Mouse (Mus musculus) myocyte (in vitro differentiated cells): ENCODE measurements around the gene Lipe. TPM values are rescaled to one million over a fixed set of nuclear protein-coding genes. Genes with fewer than 3 reads are reported as not detected.
"Not testable (repeated sequence)": the region's sequence is repeated elsewhere in the genome, so short reads cannot be mapped to it uniquely, and the experiment has no call there.

Source experiments
- H3K27me3 ChIP-seq: one replicate; pipeline ENCODE4 v1.6.1; 2011; ENCODE audit not compliant: control insufficient read depth, insufficient read depth, insufficient read length
- H3K36me3 ChIP-seq: one replicate; pipeline ENCODE4 v1.6.1; 2011; ENCODE audit not compliant: control insufficient read depth, insufficient read depth
- H3K4me2 ChIP-seq: one replicate; pipeline ENCODE4 v1.6.1; 2011; ENCODE audit warnings: low read depth, control low read depth
- H3K4me3 ChIP-seq: one replicate; pipeline ENCODE4 v1.5.1; 2011; ENCODE audit warnings: mild to moderate bottlenecking, control low read depth, moderate library complexity
- H3K79me2 ChIP-seq: one replicate; pipeline ENCODE4 v1.6.1; 2011; ENCODE audit not compliant: control insufficient read depth, insufficient read depth
- H3ac ChIP-seq: one replicate; pipeline ENCODE4 v1.6.1; 2011; ENCODE audit not compliant: control insufficient read depth, insufficient read length
- CEBPB ChIP-seq: IDR thresholded peaks from 2 replicates; pipeline ENCODE4 v1.6.1; 2011; ENCODE audit warnings: mild to moderate bottlenecking, moderate library complexity; ENCODE audit not compliant: poor library complexity, insufficient read depth, severe bottlenecking
- E2F4 ChIP-seq: IDR thresholded peaks from one replicate; pipeline ENCODE4 v1.6.1; 2011; ENCODE audit warnings: mild to moderate bottlenecking, control low read depth, moderate library complexity; ENCODE audit not compliant: insufficient read depth
- MAX ChIP-seq: IDR thresholded peaks from one replicate; pipeline ENCODE4 v1.6.1; 2011; ENCODE audit warnings: low read depth, mild to moderate bottlenecking, control low read depth
- MYOD1 ChIP-seq, 3 experiments: IDR thresholded peaks; one replicate each; pipeline ENCODE4 v1.6.1; 2011; ENCODE audit warnings: control low read depth in 2 of 3, low read depth in 2 of 3, mild to moderate bottlenecking in 2 of 3, moderate library complexity in 1 of 3; ENCODE audit not compliant: insufficient read length in 2 of 3, control insufficient read depth in 1 of 3
- MYOG ChIP-seq, 3 experiments: IDR thresholded peaks; one replicate each; pipeline ENCODE4 v1.6.1; 2011; ENCODE audit warnings: control low read depth in 2 of 3, low read depth in 2 of 3, mild to moderate bottlenecking in 2 of 3; ENCODE audit not compliant: insufficient read length in 2 of 3, control insufficient read depth in 1 of 3, insufficient read depth in 1 of 3
- POLR2A ChIP-seq: IDR thresholded peaks from one replicate; pipeline ENCODE4 v1.6.1; 2011; ENCODE audit warnings: low read depth, mild to moderate bottlenecking, control low read depth, moderate library complexity; ENCODE audit not compliant: insufficient read length
- POLR2AphosphoS2 ChIP-seq: IDR thresholded peaks from one replicate; pipeline ENCODE4 v1.6.1; 2011; ENCODE audit warnings: low read depth, control low read depth; ENCODE audit not compliant: insufficient read length
- REST ChIP-seq: IDR thresholded peaks from one replicate; pipeline ENCODE4 v1.6.1; 2011; ENCODE audit warnings: mild to moderate bottlenecking, control low read depth, moderate library complexity; ENCODE audit not compliant: insufficient read depth, insufficient read length
- SRF ChIP-seq: IDR thresholded peaks from one replicate; pipeline ENCODE4 v1.6.1; 2011; ENCODE audit warnings: low read depth; ENCODE audit not compliant: control insufficient read depth, insufficient read length
- TCF12 ChIP-seq: IDR thresholded peaks from one replicate; pipeline ENCODE4 v1.6.1; 2011; ENCODE audit warnings: mild to moderate bottlenecking, control low read depth; ENCODE audit not compliant: poor library complexity, insufficient read depth, severe bottlenecking
- TCF3 ChIP-seq: IDR thresholded peaks from one replicate; pipeline ENCODE4 v1.6.1; 2011; ENCODE audit warnings: low read depth, control low read depth; ENCODE audit not compliant: insufficient read length
- USF1 ChIP-seq: IDR thresholded peaks from one replicate; pipeline ENCODE4 v1.6.1; 2011; ENCODE audit warnings: low read depth, mild to moderate bottlenecking, control low read depth, moderate library complexity
- polyA plus RNA-seq: library from polyadenylated mRNA; unstranded; fragments of >200 nt; fragmentation: generic; extraction: Trizol; gene quantifications from one replicate; pipeline ENCODE4 v1.2.1, GENCODE M21; 2012; ENCODE audit warnings: missing spikeins

The Lipe gene
- polyA plus RNA-seq, 1 experiment = 3.8 TPM

DNA sequence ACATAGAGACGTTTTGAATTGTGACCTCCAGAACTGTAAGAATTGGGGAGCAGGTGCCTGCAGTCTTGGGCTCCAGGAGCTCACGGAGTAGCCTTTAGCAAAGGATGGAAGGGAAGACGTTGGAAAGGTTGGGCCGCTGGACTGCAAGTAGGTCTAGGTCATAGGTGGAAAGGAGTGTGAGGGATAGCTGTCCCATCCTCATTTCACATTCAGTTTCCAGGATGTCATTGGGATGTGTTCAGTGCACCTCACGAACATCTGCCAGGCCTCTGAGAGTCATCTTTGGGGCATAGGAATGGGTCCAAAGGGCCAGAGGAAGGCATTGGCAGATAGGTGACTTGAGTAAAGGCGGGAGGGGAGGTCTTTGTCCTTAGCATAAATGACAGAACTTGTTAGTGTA lies 33.9 kb upstream of the Lipe start:
- Histone ChIP-seq H3K27me3 (no peaks in the 10 kb centered on the region), H3K36me3 (no peaks in the 10 kb centered on the region), H3ac (no peak overlapping the region), H3K4me2 (no peak overlapping the region), H3K4me3 (no peak overlapping the region), H3K79me2 (no peaks in the 10 kb centered on the region)
- no peak for TF ChIP-seq MYOD1 (IDR thresholded peaks at IDR 0.05; ENCODE audit: control insufficient read depth in 1 of 3, insufficient read length in 2 of 3, low read depth in 2 of 3)

DNA sequence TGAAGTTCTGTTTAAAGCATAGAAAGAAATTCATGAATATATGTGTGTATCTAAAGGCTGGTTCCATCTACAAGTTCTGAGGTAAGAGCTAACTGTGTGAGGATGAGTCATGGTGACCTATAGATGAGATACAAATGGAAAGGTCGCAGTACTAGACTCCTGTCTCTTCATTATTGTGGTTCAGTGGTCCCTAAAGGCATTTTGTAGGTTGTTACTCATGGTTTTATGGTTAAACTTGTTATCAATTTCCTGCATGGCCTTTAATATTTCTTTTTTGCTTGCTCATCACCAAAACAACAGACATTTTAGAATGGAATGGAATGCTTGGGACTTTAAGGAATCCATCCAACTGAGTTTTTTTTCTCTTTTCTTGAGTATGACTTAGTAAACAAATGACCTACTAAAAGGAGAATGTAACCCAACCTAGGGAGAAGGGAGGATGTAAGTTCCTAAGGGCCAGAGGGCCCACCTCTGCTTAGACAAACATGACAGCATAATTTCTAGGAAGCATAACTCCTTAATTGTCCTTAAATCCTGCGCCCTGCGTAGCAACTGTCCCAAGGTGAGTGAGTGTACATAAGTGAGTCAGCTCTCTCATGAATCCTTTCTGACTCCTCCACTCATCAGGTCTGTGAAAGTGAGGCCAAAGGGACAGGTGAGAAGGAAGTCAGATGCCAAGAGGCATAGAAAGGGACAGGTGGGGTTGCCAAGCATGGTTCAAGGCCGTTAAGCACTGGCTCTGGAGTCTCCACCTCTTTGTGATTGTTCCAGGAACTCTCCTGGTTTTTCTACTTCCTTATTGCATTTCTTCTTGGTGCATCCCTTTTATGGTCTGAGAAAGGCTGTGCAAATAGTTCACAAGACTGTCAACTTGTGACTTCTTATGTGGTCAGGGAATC lies 31.6 kb upstream of the Lipe start:
- Histone ChIP-seq H3K27me3 (no peaks in the 10 kb centered on the region), H3ac (no peak overlapping the region), H3K36me3 (no peaks in the 10 kb centered on the region), H3K79me2 (no peaks in the 10 kb centered on the region), H3K4me3 (no peak overlapping the region), H3K4me2 (no peak overlapping the region)
- TF ChIP-seq CEBPB (no peak), SRF (no peak), USF1 (no peak)

DNA sequence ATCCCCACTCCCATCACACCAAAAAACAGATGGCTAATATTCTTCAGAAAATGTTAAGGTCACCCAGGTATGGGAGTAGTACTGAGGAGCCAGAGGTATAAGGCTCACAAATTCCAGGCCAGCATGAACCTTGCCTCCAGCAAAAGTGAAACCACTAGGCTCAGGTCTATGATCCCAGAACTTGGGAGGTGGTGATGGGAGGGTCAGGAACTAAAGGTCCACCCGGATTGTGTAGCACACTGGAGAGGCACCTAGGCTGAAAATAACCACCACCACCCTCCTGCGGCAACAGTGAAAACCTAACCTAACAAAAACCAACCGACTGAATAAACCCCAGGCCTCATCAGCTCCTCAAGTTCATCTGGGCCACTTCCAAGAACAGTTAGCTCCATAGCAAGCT lies 29.8 kb upstream of the Lipe start:
- Histone ChIP-seq H3K4me2 (no peak overlapping the region), H3K4me3 (no peak overlapping the region), H3ac (no peak overlapping the region), H3K36me3 (no peaks in the 10 kb centered on the region), H3K79me2 (no peaks in the 10 kb centered on the region), H3K27me3 (no peaks in the 10 kb centered on the region)
- no peak for TF ChIP-seq SRF
- TF ChIP-seq E2F4 = no peak
- no peak for TF ChIP-seq MAX
- no peak for TF ChIP-seq MYOG (IDR thresholded peaks at IDR 0.05; ENCODE audit: control insufficient read depth in 1 of 3, insufficient read depth in 1 of 3, insufficient read length in 2 of 3, low read depth in 2 of 3)
- no peak for TF ChIP-seq USF1
- no peak for TF ChIP-seq MYOD1 (IDR thresholded peaks at IDR 0.05; ENCODE audit: control insufficient read depth in 1 of 3, insufficient read length in 2 of 3, low read depth in 2 of 3)
- TF ChIP-seq POLR2A = no peak
- no peak for TF ChIP-seq REST
- TF ChIP-seq TCF12 = no peak
- TF ChIP-seq TCF3 = no peak
- TF ChIP-seq POLR2AphosphoS2 = no peak
- TF ChIP-seq CEBPB = no peak

DNA sequence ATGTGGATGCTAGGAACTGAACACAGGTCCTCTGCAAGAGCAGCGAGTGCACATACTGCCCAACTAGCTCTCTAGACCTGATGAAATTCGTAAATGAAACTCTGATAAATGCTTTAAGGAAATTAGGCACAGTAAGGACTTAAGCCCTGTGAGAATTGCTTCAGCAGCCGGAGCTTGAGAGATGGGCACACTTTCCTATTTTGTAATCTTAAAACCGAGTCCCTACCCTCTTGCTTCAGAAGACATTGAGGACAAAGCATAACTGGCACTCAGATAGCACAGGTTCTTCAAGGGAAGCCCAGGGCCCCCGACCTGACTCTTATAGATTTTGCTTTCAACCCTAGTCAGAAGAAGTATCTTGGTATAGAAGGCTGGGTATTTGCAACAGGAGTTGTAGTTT lies 28.6 kb upstream of the Lipe start:
- no peak overlapping the region for H3ac ChIP-seq
- H3K4me2 ChIP-seq = no peak overlapping the region
- no peaks in the 10 kb centered on the region for H3K36me3 ChIP-seq
- no peak for TF ChIP-seq REST
- TF ChIP-seq CEBPB = no peak
- TF ChIP-seq USF1 = no peak
- no peak for TF ChIP-seq TCF12
- TF ChIP-seq MYOG (IDR thresholded peaks at IDR 0.05; ENCODE audit: control insufficient read depth in 1 of 3, insufficient read depth in 1 of 3, insufficient read length in 2 of 3, low read depth in 2 of 3) = no peak
- TF ChIP-seq TCF3 = no peak
- TF ChIP-seq MAX = no peak
- TF ChIP-seq E2F4 = no peak
- TF ChIP-seq POLR2AphosphoS2 = no peak
- no peak for TF ChIP-seq SRF
- no peak for TF ChIP-seq POLR2A
- no peak for TF ChIP-seq MYOD1 (IDR thresholded peaks at IDR 0.05; ENCODE audit: control insufficient read depth in 1 of 3, insufficient read length in 2 of 3, low read depth in 2 of 3)
- H3K4me3 ChIP-seq = no peak overlapping the region
- H3K27me3 ChIP-seq = peaks cover 5% of the 10 kb centered on the region
- H3K79me2 ChIP-seq = no peaks in the 10 kb centered on the region

DNA sequence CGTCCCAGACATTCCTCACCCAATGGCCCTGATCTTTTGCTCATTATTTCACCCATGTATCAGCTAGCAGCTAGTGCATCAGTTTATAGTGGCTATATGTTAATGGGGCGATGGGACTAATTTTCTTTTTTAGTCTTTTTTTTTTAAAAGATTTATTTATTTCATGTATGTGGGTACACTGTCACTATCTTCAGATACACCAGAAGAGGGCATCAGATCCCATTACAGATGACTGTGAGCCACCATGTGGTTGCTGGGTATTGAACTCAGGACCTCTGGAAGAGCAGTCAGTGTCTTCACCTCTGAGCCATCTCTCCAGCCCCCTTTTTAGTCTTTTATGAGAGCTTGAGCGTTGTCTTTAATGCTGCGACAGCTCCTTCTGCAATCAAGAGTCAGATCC lies 27.9 kb upstream of the Lipe start:
- not testable (repeated sequence) for H3K4me2 ChIP-seq, H3K4me3 ChIP-seq, H3ac ChIP-seq, H3K36me3 ChIP-seq, H3K79me2 ChIP-seq, H3K27me3 ChIP-seq

DNA sequence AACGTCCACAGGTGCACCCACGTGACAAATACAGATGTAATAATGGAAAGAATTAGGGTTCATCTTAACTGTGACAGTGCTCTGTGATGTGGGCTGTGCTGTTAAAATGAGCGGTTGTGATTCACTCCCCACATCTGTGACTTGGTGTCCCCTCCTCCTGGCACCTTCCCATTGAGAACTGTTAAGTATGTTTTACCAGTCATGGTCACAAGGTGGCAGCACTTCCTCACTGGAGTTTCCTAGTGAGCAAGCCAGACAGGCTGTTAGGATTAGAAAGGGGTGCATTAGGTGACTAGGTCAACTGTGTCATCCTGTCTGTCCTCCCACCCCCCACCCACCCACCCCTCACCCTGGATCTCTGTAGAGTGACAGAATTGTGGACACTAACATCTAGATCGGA lies 25.9 kb upstream of the Lipe start:
- H3K27me3 ChIP-seq = peaks cover 5% of the 10 kb centered on the region
- no peak overlapping the region for H3ac ChIP-seq
- H3K4me2 ChIP-seq = no peak overlapping the region
- H3K4me3 ChIP-seq = no peak overlapping the region
- TF ChIP-seq MYOD1 (IDR thresholded peaks at IDR 0.05; ENCODE audit: control insufficient read depth in 1 of 3, insufficient read length in 2 of 3, low read depth in 2 of 3) (no peak), E2F4 (no peak), REST (no peak), TCF12 (no peak), POLR2A (no peak), POLR2AphosphoS2 (no peak), MAX (no peak), MYOG (IDR thresholded peaks at IDR 0.05; ENCODE audit: control insufficient read depth in 1 of 3, insufficient read depth in 1 of 3, insufficient read length in 2 of 3, low read depth in 2 of 3) (no peak), USF1 (no peak), TCF3 (no peak), CEBPB (no peak), SRF (no peak)
- no peaks in the 10 kb centered on the region for H3K79me2 ChIP-seq
- H3K36me3 ChIP-seq = no peaks in the 10 kb centered on the region
